Mouse (Mus musculus) limb, embryonic 12.5 days (tissue): Measurements from ENCODE around the gene Zbtb25. TPM values are rescaled to one million over a fixed set of nuclear protein-coding genes. Genes with fewer than 3 reads are reported as not detected.

Source experiments
- ATAC-seq: fragments of 200-750 bp; cut with Nextera tagmentation; 2 replicates; pipeline ENCODE4 v1.8.0; 2017; ENCODE audit warnings: low read depth, moderate TSS enrichment; ENCODE audit not compliant: insufficient number of reproducible peaks, insufficient read depth, low FRiP score, low TSS enrichment
- H3K27ac ChIP-seq: fragments of 300-500 bp; sonication (generic); 2 replicates; pipeline ENCODE4 v1.5.1; 2016; ENCODE audit warnings: mild to moderate bottlenecking, moderate library complexity
- H3K27me3 ChIP-seq: fragments of 300-500 bp; sonication (generic); 2 replicates; pipeline ENCODE4 v1.6.1; 2016; ENCODE audit warnings: mild to moderate bottlenecking, moderate library complexity
- H3K36me3 ChIP-seq: fragments of 300-500 bp; sonication (generic); 2 replicates; pipeline ENCODE4 v1.6.1; 2016; ENCODE audit warnings: mild to moderate bottlenecking, moderate library complexity
- H3K4me1 ChIP-seq: fragments of 300-500 bp; sonication (generic); replicated peaks from 2 replicates; pipeline ENCODE4 v1.6.1; 2016
- H3K4me2 ChIP-seq: fragments of 300-500 bp; sonication (generic); 2 replicates; pipeline ENCODE4 v1.6.1; 2016; ENCODE audit warnings: mild to moderate bottlenecking, moderate library complexity
- H3K4me3 ChIP-seq: fragments of 300-500 bp; sonication (generic); replicated peaks from 2 replicates; pipeline ENCODE4 v1.5.1; 2016; ENCODE audit warnings: mild to moderate bottlenecking
- H3K9ac ChIP-seq: fragments of 300-500 bp; sonication (generic); replicated peaks from 2 replicates; pipeline ENCODE4 v1.6.1; 2016; ENCODE audit warnings: mild to moderate bottlenecking, moderate library complexity
- H3K9me3 ChIP-seq: fragments of 300-500 bp; sonication (generic); 2 replicates; pipeline ENCODE4 v1.6.1; 2016; ENCODE audit warnings: mild to moderate bottlenecking, moderate library complexity
- WGBS: fragments of 180-500 bp; shearing (Covaris S2); methylation state at CpG from one replicate; pipeline ENCODE4 v1.1.7; 2016; 5-methylcytosine and 5-hydroxymethylcytosine counted together
- polyA plus RNA-seq: library from polyadenylated mRNA; unstranded; fragments of >200 nt; fragmentation: Nextera tagmentation; extraction: Ambion mirVana; gene quantifications from 2 replicates; pipeline ENCODE4 v1.2.1, GENCODE M21; 2016

Zbtb25 gene
- polyA plus RNA-seq, 1 experiment from 2014 or later: 21.7 TPM

DNA sequence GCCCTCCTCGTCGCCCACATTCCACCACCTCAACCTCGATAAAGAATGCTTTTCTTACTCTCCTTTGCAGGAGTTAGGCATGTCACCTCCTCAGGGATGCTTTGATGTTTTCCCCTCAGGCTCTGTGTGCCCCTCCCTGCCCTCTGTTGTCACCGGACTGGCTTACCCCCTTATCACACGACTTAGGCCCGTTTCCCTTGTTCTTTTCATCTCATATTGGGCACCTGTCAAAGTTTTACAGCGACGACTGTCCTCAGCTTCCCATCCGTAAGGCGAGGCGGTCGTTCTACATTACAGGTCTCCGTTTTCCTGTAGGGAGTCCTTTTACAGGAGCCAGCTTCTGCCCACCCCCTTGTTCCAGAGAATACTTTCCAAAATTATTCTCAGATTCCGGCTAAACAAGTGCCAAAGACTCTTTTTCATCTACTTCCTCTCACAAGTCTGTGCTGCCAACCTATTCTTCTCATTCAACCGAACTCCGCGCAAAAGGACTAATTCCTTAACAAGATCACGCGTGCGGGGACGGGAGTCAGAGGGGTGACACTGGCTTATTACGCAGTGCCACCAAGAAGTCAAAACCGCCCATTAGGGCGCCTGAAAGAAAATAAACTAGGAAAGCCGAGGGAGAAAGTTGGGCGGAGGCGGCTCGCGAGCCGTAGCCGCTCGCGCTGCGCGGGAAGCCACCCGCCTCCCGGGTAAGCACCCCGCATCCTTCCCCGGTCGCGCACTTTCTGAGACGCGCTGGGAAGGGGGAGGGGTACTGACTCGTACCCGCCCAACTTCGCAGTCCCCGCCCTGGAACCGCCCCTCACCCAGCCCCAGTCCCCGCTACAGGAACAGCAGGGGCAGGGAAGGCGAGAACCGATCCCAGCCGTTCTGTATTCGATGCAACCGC is 33.8 kb upstream of the Zbtb25 start:
- peak overlapping the region; percentile 67 for H3K9ac ChIP-seq
- ATAC-seq: peak; percentile 90
- H3K27ac ChIP-seq: peak overlapping the region; percentile 92
- no peaks in the 10 kb centered on the region for H3K9me3 ChIP-seq
- no peaks in the 10 kb centered on the region for H3K36me3 ChIP-seq
- peaks cover 40% of the 10 kb centered on the region for H3K27me3 ChIP-seq
- H3K4me2 ChIP-seq: peak overlapping the region; percentile 84
- WGBS: under 1% methylated on average over 51 of the region's 54 CpGs
- peak overlapping the region; percentile 65 for H3K4me3 ChIP-seq
- H3K4me1 ChIP-seq: peaks cover 23% of the 10 kb centered on the region

DNA sequence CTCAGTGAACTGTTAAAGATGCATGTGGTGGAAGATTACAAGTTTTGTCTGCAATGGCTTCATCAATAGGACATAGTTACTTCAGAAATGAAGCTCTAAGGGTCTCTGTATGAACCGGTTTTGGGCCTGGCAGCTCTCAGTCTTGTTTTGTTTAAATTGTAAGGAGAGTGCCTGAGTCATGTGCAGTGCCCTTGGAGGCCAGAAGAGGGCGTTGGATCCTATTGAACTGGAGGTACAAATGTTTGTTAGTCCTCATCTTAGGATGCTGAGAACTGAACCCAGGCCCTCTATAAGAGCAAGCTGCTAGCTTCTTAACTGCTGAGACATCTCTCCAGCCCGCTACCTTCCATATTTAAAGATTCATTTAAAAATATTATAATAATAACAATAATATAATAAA is 32.3 kb upstream of the Zbtb25 start:
- Histone ChIP-seq H3K36me3 (no peaks in the 10 kb centered on the region), H3K4me1 (peaks cover 18% of the 10 kb centered on the region), H3K4me3 (no peak overlapping the region), H3K9me3 (no peaks in the 10 kb centered on the region), H3K4me2 (no peak overlapping the region), H3K9ac (no peak overlapping the region), H3K27me3 (peaks cover 29% of the 10 kb centered on the region), H3K27ac (no peak overlapping the region)
- 63% methylated on average over 3 of the region's 3 CpGs for WGBS
- ATAC-seq: no peak

DNA sequence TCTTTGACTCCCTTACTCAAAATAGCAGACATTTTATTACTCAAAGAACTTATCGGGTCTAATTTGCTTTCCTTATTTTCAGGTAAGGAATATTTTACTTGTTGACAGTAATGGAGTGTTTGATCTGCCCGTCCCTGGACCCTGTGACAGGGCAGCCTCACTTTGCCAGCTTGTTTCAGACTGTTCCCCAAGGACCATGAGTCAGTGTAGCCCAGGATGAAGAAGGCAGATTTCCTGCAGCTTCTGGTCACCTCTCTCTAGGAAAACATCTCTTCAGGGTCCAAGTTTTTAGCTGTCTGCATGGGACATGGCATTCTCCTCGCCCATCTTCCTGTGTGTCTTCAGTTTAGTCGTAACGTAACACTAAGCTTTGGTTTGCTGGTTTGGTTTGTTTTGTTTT is 27.9 kb upstream of the Zbtb25 start:
- no peak overlapping the region for H3K27ac ChIP-seq
- no peak overlapping the region for H3K4me3 ChIP-seq
- H3K36me3 ChIP-seq: no peaks in the 10 kb centered on the region
- peaks cover 3% of the 10 kb centered on the region for H3K27me3 ChIP-seq
- H3K4me1 ChIP-seq: no peaks in the 10 kb centered on the region
- H3K9ac ChIP-seq: no peak overlapping the region
- no peak for ATAC-seq
- H3K4me2 ChIP-seq: no peak overlapping the region
- WGBS: 88% methylated on average over 5 of the region's 5 CpGs
- no peaks in the 10 kb centered on the region for H3K9me3 ChIP-seq

DNA sequence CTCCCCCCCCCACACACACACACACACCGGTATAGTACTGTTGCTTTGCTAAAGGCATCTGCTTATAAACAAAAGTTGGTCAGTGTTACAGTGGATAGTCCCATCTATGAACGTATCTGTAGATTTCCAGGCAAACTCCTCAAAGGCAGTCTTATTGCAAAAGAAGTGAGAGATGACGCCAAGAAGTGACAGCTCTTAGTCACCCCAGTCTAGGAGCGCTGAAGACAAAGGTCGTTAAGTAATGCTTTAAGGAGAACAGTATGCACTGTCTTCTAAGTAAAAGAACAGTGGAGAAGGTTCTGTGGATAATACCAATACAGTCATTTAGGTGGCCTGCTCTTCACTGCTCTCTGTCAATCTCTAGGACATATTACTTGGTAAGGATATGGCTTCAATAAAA is 23.6 kb upstream of the Zbtb25 start:
- no peak overlapping the region for H3K9ac ChIP-seq
- H3K36me3 ChIP-seq: peaks cover 23% of the 10 kb centered on the region
- H3K27ac ChIP-seq: no peak overlapping the region
- H3K27me3 ChIP-seq: no peaks in the 10 kb centered on the region
- H3K4me1 ChIP-seq: no peaks in the 10 kb centered on the region
- 80% methylated on average over 5 of the region's 5 CpGs for WGBS
- no peak overlapping the region for H3K4me3 ChIP-seq
- no peaks in the 10 kb centered on the region for H3K9me3 ChIP-seq
- ATAC-seq: no peak
- H3K4me2 ChIP-seq: no peak overlapping the region

DNA sequence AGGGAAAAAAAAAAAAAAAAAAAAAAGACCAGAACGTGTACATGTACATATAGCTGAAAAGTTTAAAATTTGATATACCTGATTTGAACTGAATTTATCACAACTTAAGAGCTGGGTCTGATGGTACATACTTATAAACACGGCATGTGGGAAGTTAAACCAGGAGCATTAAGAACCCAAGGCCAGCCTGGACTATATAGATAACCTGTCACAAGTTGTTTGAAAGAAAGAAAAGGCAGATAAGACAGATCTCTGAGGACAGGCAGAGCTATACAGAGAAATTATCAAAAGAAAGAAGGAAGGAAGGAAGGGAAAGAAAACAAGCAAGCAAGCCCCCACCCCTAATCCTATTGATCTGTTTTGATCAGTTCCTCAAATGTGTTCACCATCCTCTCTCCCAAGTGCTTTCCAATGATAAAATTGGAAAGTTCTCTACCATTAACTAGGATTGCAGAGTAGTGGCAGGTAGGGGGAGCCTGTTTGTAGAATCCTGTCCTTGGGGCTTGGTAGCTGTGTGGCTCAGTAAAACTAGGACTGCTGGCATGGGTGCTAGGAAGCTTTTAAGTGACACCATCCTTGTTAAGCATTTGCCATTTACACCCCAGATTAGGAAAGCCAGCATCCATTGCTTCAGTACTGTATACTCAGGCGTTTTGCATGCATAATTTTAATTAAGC is 22.3 kb upstream of the Zbtb25 start:
- Histone ChIP-seq H3K4me1 (no peaks in the 10 kb centered on the region), H3K4me2 (no peak overlapping the region), H3K36me3 (peaks cover 29% of the 10 kb centered on the region), H3K27me3 (no peaks in the 10 kb centered on the region), H3K4me3 (no peak overlapping the region), H3K27ac (no peak overlapping the region), H3K9ac (no peak overlapping the region), H3K9me3 (no peaks in the 10 kb centered on the region)
- 74% methylated on average over 3 of the region's 3 CpGs for whole genome bisulfite sequencing
- ATAC-seq: no peak

DNA sequence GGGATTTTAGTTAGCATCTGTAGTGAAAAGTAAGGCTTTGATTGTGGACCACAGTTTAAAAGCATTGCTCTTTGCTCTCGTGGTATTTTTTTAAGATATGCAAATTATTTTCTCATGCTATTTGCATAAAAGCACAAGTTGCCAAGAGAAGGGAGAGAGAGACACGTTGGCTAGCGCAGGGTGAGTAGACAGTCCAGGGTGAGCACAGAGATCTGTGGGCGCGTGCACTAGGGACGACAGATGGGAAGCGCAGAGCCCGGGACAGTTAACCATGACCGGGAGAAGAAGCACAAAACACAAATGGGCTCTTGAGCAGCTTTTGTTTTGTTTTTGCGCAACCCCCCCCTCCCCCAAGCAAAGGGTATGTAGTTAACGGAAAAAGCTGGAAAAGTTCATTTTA is 19.4 kb upstream of the Zbtb25 start:
- H3K4me3 ChIP-seq: no peak overlapping the region
- H3K27ac ChIP-seq: no peak overlapping the region
- no peaks in the 10 kb centered on the region for H3K9me3 ChIP-seq
- H3K9ac ChIP-seq: no peak overlapping the region
- H3K27me3 ChIP-seq: no peaks in the 10 kb centered on the region
- H3K36me3 ChIP-seq: peaks cover 53% of the 10 kb centered on the region
- 90% methylated on average over 11 of the region's 11 CpGs for WGBS
- no peaks in the 10 kb centered on the region for H3K4me1 ChIP-seq
- no peak overlapping the region for H3K4me2 ChIP-seq
- ATAC-seq: no peak

DNA sequence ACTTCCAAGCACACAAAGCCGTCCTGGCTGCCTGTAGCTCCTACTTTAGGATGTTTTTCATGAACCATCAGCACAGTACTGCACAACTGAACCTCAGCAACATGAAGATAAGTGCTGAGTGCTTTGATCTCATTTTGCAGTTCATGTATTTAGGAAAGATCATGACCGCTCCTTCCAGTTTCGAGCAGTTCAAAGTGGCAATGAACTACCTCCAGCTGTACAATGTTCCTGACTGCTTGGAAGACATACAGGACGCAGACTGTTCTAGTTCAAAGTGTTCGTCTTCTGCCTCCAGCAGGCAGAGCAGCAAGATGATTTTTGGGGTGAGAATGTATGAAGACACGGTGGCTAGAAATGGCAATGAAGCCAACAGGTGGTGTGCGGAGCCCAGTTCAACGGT is 15.9 kb upstream of the Zbtb25 start:
- Histone ChIP-seq H3K36me3 (peaks cover 50% of the 10 kb centered on the region), H3K27ac (no peak overlapping the region), H3K9me3 (no peaks in the 10 kb centered on the region), H3K4me1 (no peaks in the 10 kb centered on the region), H3K9ac (no peak overlapping the region), H3K4me3 (no peak overlapping the region), H3K4me2 (no peak overlapping the region), H3K27me3 (no peaks in the 10 kb centered on the region)
- no peak for ATAC-seq
- 94% methylated on average over 8 of the region's 8 CpGs for WGBS

DNA sequence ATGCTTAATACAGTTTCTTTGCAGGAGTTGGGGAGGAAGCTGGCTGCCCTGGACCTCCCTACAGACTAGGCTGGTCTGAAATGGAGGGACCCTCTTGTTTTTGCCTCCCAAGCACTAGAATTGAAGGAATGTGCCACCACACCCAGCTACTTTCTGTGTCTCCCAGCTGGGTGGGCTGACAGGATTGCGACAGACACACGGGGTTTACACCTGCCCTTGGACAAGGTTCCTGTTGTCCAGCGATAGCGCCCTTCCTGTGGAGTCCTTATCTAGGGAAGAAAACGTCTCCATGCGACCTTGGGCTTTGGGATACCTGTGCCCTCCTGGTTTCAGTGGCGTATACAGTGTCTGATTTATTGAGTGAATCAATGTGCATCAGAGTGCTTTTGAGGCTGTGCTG is 10.7 kb upstream of the Zbtb25 start:
- no peak overlapping the region for H3K4me3 ChIP-seq
- no peaks in the 10 kb centered on the region for H3K27me3 ChIP-seq
- 88% methylated on average over 7 of the region's 7 CpGs for WGBS
- no peaks in the 10 kb centered on the region for H3K9me3 ChIP-seq
- peaks cover 13% of the 10 kb centered on the region for H3K36me3 ChIP-seq
- no peak for ATAC-seq
- no peak overlapping the region for H3K4me2 ChIP-seq
- no peak overlapping the region for H3K27ac ChIP-seq
- H3K9ac ChIP-seq: no peak overlapping the region
- 0 out of 2 replicates have a peak, but pooled peaks cover 2% of the 10 kb centered on the region for H3K4me1 ChIP-seq

DNA sequence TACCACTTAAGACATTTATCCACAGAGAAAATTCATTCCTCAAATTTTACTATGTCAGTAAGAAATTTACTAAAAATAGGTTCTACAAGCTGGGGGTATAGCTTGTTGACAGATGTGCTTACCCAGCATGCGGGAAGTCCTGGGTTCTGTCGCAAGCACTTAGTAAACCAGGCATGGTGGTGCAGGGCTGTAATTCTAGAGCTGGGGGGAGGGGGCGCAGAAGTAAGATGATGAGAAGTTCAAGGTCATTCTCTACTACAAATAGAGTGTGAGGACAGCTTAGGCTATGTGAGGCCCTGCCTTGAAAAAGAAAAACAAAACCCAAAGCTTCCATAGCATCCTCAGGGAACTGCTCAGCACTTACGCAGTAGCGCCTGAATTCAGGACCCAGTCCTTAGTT is 9.2 kb upstream of the Zbtb25 start:
- no peak for ATAC-seq
- Histone ChIP-seq H3K27ac (no peak overlapping the region), H3K4me1 (peaks cover 13% of the 10 kb centered on the region), H3K4me3 (no peak overlapping the region), H3K27me3 (no peaks in the 10 kb centered on the region), H3K9ac (no peak overlapping the region), H3K4me2 (no peak overlapping the region), H3K9me3 (no peaks in the 10 kb centered on the region), H3K36me3 (0 out of 2 replicates have a peak, but pooled peaks cover 4% of the 10 kb centered on the region)
- WGBS: 82% methylated on average over 5 of the region's 5 CpGs

DNA sequence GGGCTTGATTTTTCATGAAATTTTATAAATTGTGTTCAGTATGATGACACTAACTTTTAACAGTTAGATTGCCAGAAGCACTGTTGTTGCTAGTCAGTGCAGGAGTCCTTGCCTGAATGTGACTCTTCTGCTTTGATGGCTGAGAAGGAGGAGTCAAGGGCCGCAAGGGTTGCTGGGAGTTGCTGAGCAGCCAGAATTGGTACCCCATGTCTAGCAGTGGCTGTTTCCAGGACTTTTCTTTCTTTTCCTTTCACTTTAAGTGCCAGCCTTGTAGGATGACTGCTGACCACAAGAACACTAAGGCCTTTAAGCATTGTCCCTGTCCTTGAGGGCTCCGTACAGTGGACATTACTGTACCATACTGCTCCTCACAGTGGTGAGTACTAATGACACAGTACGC is 8.3 kb upstream of the Zbtb25 start:
- no peak overlapping the region for H3K4me3 ChIP-seq
- H3K27me3 ChIP-seq: no peaks in the 10 kb centered on the region
- WGBS: 95% methylated on average over 3 of the region's 3 CpGs
- no peak overlapping the region for H3K4me2 ChIP-seq
- peaks cover 17% of the 10 kb centered on the region for H3K4me1 ChIP-seq
- 0 out of 2 replicates have a peak, but pooled peaks cover under 1% of the 10 kb centered on the region for H3K36me3 ChIP-seq
- no peak overlapping the region for H3K27ac ChIP-seq
- no peaks in the 10 kb centered on the region for H3K9me3 ChIP-seq
- no peak for ATAC-seq
- H3K9ac ChIP-seq: no peak overlapping the region

DNA sequence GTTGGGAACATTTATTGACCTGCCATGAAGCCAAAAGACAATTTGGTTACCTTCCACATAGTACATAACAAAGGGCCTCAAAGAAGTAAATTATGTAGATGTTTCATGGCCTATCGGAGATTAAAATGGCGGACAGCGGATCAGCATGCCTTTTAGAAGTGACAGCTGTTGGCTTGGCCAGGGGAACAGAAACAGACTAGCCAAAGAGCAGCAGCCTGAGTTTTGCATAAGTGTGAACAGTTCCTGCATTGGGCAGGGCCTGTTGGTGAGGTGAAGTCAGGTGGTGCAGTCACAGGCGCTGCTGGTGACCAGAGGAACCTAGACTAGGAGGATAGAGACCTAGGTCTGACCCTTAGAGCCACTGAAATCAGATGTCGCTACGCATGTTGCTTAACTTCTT is 7.7 kb upstream of the Zbtb25 start:
- H3K4me1 ChIP-seq: peaks cover 24% of the 10 kb centered on the region
- no peak overlapping the region for H3K4me2 ChIP-seq
- H3K9me3 ChIP-seq: no peaks in the 10 kb centered on the region
- H3K36me3 ChIP-seq: no peaks in the 10 kb centered on the region
- no peak overlapping the region for H3K9ac ChIP-seq
- no peaks in the 10 kb centered on the region for H3K27me3 ChIP-seq
- no peak for ATAC-seq
- WGBS: 91% methylated on average over 6 of the region's 6 CpGs
- H3K27ac ChIP-seq: no peak overlapping the region
- H3K4me3 ChIP-seq: no peak overlapping the region
